Mouse (Mus musculus) lung, embryonic 14.5 days (tissue): Measurements from ENCODE around the gene Sdhaf1. TPM values are rescaled to one million over a fixed set of nuclear protein-coding genes. Genes with fewer than 3 reads are reported as not detected.

ENCODE experiments used
- ATAC-seq: fragments of 200-750 bp; cut with Nextera tagmentation; 2 replicates; pipeline ENCODE4 v1.8.0; 2017; ENCODE audit warnings: mild to moderate bottlenecking, moderate TSS enrichment, moderate library complexity; ENCODE audit not compliant: insufficient read depth
- DNase-seq: peaks from one replicate; pipeline ENCODE4 v3.0.0-alpha.2; 2015
- H3K27ac ChIP-seq: fragments of 300-500 bp; sonication (generic); 2 replicates; pipeline ENCODE4 v1.5.1; 2014; ENCODE audit warnings: low read depth, mild to moderate bottlenecking, moderate library complexity
- H3K27me3 ChIP-seq: fragments of 300-500 bp; sonication (generic); 2 replicates; pipeline ENCODE4 v1.6.1; 2014; ENCODE audit warnings: low read length, control low read depth; ENCODE audit not compliant: insufficient read depth
- H3K36me3 ChIP-seq: fragments of 300-500 bp; sonication (generic); 2 replicates; pipeline ENCODE4 v1.6.1; 2014; ENCODE audit warnings: control low read depth; ENCODE audit not compliant: insufficient read depth
- H3K4me1 ChIP-seq: fragments of 300-500 bp; sonication (generic); 2 replicates; pipeline ENCODE4 v1.6.1; 2014; ENCODE audit warnings: antibody characterized with exemption, control low read depth; ENCODE audit not compliant: insufficient read depth
- H3K4me2 ChIP-seq: fragments of 300-500 bp; sonication (generic); 2 replicates; pipeline ENCODE4 v1.6.1; 2014; ENCODE audit warnings: mild to moderate bottlenecking
- H3K4me3 ChIP-seq: fragments of 300-500 bp; sonication (generic); 2 replicates; pipeline ENCODE4 v1.5.1; 2014; ENCODE audit warnings: low read depth, low read length
- H3K9ac ChIP-seq: fragments of 300-500 bp; sonication (generic); 2 replicates; pipeline ENCODE4 v1.6.1; 2014
- H3K9me3 ChIP-seq: fragments of 300-500 bp; sonication (generic); 2 replicates; pipeline ENCODE4 v1.6.1; 2016; ENCODE audit warnings: low read depth, low read length, control low read depth
- CTCF ChIP-seq: IDR thresholded peaks from 2 replicates; pipeline ENCODE4 v1.5.1; 2016; ENCODE audit warnings: antibody characterized with exemption, low read depth
- WGBS: fragments of 180-500 bp; shearing (Covaris S2); extraction: QIAGEN DNeasy Blood & Tissue Kit; methylation state at CpG from one replicate; pipeline ENCODE4 v1.1.7; 2014; 5-methylcytosine and 5-hydroxymethylcytosine counted together
- polyA plus RNA-seq: library from polyadenylated mRNA; unstranded; fragments of >200 nt; fragmentation: Nextera tagmentation; extraction: Ambion mirVana; gene quantifications from 2 replicates; pipeline ENCODE4 v1.2.1, GENCODE M21; 2014

Sdhaf1 gene
- polyA plus RNA-seq, 1 experiment from 2014 or later: 21.3 TPM

DNA sequence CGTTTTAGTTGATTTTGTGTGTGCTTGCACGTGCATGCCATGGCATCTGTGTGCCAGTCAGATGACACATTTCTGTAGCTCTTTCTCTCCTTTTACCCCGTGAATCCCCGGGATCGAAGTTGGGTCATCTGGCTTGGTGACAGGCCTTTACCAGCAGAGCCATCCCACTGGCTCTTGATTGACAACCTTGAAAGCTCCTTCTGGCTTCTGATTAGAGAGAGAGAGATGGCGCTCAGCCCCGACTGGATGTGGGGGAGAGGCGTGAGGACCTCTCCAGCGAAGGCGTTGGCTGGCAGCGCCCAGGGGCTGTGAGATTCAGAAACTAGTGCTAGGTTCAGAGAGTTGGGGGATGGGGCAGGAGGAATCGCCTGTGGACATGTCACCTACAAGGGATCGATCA is 29.9 kb downstream of the Sdhaf1 start:
- no peak for ATAC-seq

GRCm38 (mm10) chr7:30291215-30292131 is 32.2 kb downstream of the Sdhaf1 start, which contains the start of gene Clip3:
Gene Clip3 (plus strand): TSS chr7:30291728.
- DNase-seq (peak; percentile 86), ATAC-seq (peak; percentile 80)
- Histone ChIP-seq H3K36me3 (peaks cover 13% of the 10 kb centered on the region; the same call in 1 of the 2 replicates), H3K4me2 (peak within 1 kb of the TSS; percentile 68), H3K9me3 (no peaks in the 10 kb centered on the region), H3K27ac (peak within 1 kb of the TSS; percentile 38), H3K4me1 (peaks cover 5% of the 10 kb centered on the region; the same call in 1 of the 2 replicates), H3K9ac (peak within 1 kb of the TSS; percentile 70), H3K4me3 (peak within 1 kb of the TSS; percentile 60), H3K27me3 (no peaks in the 10 kb centered on the region)
- TF ChIP-seq CTCF: no peak
- WGBS: 6% methylated on average over 35 of the region's 35 CpGs

More for the DNA sequence above, 29.9 kb downstream of the Sdhaf1 start:
- H3K4me3 ChIP-seq: no peak overlapping the region
- 81% methylated on average over 13 of the region's 13 CpGs for WGBS
- H3K9ac ChIP-seq: no peak overlapping the region
- no peaks in the 10 kb centered on the region for H3K27me3 ChIP-seq
- no peaks in the 10 kb centered on the region for H3K9me3 ChIP-seq
- TF ChIP-seq CTCF: no peak
- peaks cover 34% of the 10 kb centered on the region for H3K36me3 ChIP-seq
- H3K4me2 ChIP-seq: no peak overlapping the region
- H3K27ac ChIP-seq: no peak overlapping the region
- no peak for DNase-seq
- H3K4me1 ChIP-seq: peaks cover 5% of the 10 kb centered on the region; the same call in 1 of the 2 replicates

DNA sequence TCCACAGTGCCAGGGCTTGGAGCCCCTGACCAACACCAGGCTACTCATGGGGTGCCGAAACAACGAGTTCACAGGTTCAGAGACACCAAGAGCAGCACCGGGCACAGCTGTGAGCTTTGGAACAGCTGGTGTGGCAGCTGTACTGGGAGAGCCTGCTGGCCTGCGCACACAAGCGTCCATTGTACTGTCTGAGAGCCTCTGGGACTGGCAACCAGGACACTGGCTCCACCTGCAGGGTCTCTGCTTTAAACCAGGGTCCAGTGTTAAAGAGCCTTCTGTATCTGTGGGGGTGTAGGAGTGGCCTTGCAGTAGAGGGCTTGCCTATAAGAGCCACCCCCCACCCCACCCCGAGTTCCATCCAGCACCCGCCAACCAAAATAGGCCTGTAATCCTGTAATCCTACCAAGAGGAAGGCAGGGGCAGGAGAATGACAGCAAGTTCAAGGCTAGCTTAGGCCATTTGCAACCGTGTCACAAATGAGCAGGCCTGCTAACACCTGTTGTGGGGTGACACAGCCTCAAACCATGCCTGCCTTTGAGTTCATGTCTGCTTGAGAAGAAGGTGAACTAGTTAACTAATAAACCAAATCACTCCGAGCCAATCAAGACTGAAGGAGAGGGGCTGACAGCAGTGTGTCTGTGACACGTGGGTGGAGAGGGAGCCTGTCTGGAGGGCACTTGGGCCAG is 33.8 kb downstream of the Sdhaf1 start:
- 45% methylated on average over 10 of the region's 10 CpGs for WGBS
- H3K9me3 ChIP-seq: no peaks in the 10 kb centered on the region
- no peak overlapping the region for H3K9ac ChIP-seq
- no peaks in the 10 kb centered on the region for H3K27me3 ChIP-seq
- DNase-seq (peak; percentile 13), ATAC-seq (0 out of 2 replicates have a peak, but pooled peaks have one; percentile 25)
- H3K27ac ChIP-seq: no peak overlapping the region
- TF ChIP-seq CTCF: no peak
- no peak overlapping the region for H3K4me3 ChIP-seq
- H3K4me2 ChIP-seq: no peak overlapping the region
- H3K36me3 ChIP-seq: 0 out of 2 replicates have a peak, but pooled peaks cover 4% of the 10 kb centered on the region
- peaks cover 5% of the 10 kb centered on the region; the same call in 1 of the 2 replicates for H3K4me1 ChIP-seq

DNA sequence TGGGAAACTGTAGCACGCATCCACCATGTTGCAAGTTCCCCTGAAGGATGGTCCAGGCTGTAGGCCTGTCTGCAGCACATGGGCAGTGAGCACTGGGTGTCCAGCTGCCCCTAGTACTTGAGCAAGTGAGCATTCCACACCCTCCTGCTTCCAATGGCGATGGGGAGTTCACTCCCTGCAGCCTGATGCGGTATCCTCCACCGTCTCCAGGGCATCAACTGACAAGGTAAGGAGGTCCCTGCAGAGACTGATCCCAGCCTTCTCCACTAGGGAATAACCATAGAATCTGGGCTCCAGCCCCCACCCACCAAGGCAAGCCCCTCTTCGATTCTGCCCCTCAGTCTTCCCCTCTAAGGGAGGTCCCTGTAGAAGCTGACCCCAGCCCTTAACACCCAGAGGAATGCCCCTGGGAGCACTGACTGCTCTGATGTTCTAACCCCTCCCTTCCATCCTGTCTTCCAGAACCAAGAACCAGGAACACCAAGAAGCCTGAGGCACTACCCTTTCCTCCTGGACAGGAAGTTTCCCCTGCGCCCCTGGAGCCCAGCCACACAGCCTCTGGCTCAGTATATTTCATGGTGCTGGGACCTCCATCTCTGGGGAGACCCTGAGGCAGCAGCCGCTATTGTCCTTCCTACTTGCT is 34.5 kb downstream of the Sdhaf1 start:
- ATAC-seq: no peak
- no peak for TF ChIP-seq CTCF

GRCm38 (mm10) chr7:30288046-30288445 is 35.6 kb downstream of the Sdhaf1 start:
- H3K4me3 ChIP-seq: no peak overlapping the region
- peaks cover 5% of the 10 kb centered on the region; the same call in 1 of the 2 replicates for H3K4me1 ChIP-seq
- no peaks in the 10 kb centered on the region for H3K36me3 ChIP-seq
- H3K4me2 ChIP-seq: no peak overlapping the region
- no peak overlapping the region for H3K27ac ChIP-seq
- 62% methylated on average over 6 of the region's 6 CpGs for WGBS
- no peak for TF ChIP-seq CTCF
- no peaks in the 10 kb centered on the region for H3K9me3 ChIP-seq
- no peaks in the 10 kb centered on the region for H3K27me3 ChIP-seq
- no peak overlapping the region for H3K9ac ChIP-seq
- ATAC-seq (no peak), DNase-seq (no peak)

More for the DNA sequence above, 34.5 kb downstream of the Sdhaf1 start:
- H3K4me2 ChIP-seq: no peak overlapping the region
- H3K4me3 ChIP-seq: no peak overlapping the region
- 61% methylated on average over 7 of the region's 7 CpGs for WGBS
- no peak overlapping the region for H3K9ac ChIP-seq
- DNase-seq: no peak
- peaks cover 5% of the 10 kb centered on the region; the same call in 1 of the 2 replicates for H3K4me1 ChIP-seq
- H3K36me3 ChIP-seq: 0 out of 2 replicates have a peak, but pooled peaks cover 3% of the 10 kb centered on the region
- no peak overlapping the region for H3K27ac ChIP-seq
- no peaks in the 10 kb centered on the region for H3K27me3 ChIP-seq
- no peaks in the 10 kb centered on the region for H3K9me3 ChIP-seq

- Histone ChIP-seq H3K27ac (no peak overlapping the region), H3K9me3 (no peaks in the 10 kb centered on the region), H3K27me3 (no peaks in the 10 kb centered on the region), H3K9ac (no peak overlapping the region), H3K4me2 (no peak overlapping the region), H3K36me3 (no peaks in the 10 kb centered on the region), H3K4me3 (no peak overlapping the region), H3K4me1 (peaks cover 5% of the 10 kb centered on the region; the same call in 1 of the 2 replicates)
- TF ChIP-seq CTCF: no peak
- WGBS: 54% methylated on average over 8 of the region's 8 CpGs
- DNase-seq (peak; percentile 37), ATAC-seq (no peak)
Measured at GRCm38 (mm10) chr7:30286701-30287410, 36.8 kb downstream of the Sdhaf1 start.
